Mouse (Mus musculus) lung, adult 2 months (tissue): ENCODE measurements around the gene Casq1.

ENCODE experiments used
- CTCF ChIP-seq: fragments of 200-500 bp; IDR thresholded peaks from 2 replicates; pipeline ENCODE4 v1.5.1; 2011; ENCODE audit warnings: mild to moderate bottlenecking, low read length, control low read depth; ENCODE audit not compliant: insufficient read depth
- POLR2A ChIP-seq: fragments of 200-500 bp; IDR thresholded peaks from 2 replicates; pipeline ENCODE4 v1.6.1; 2011; ENCODE audit warnings: low read depth, mild to moderate bottlenecking, control low read depth, low read length, borderline replicate concordance; ENCODE audit errors: extremely low read depth

DNA sequence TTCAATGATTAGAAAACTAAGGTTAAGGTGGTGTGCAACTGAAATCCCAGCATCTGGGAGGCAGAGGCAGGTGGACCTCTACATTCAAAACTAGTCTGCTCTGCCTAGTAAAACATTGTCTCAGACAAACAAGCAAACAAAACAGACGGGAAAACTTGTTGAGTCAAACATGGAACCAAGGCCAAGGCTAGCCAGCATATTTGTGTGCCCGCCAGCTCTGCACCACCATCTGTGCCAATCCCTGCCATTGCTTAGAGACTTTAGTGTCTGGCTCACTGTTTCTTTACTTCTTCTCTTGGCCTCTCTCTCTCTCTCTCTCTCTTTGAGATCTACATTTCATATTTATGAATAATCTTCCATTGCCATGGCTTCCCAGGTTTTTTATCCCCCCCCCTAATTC lies 8.5 kb upstream of the Casq1 start:
- TF ChIP-seq CTCF: no peak
- no peak for TF ChIP-seq POLR2A
